Mouse (Mus musculus) lung, postnatal 0 days (tissue): ENCODE results near the gene Grasp. TPM values are rescaled to one million over a fixed set of nuclear protein-coding genes. Genes with fewer than 3 reads are reported as not detected.

ENCODE experiments used
- ATAC-seq: fragments of 200-750 bp; cut with Nextera tagmentation; 2 replicates; pipeline ENCODE4 v1.8.0; 2017; ENCODE audit warnings: moderate library complexity
- DNase-seq: peaks from one replicate; pipeline ENCODE4 v3.0.0-alpha.2; 2016; ENCODE audit warnings: low spot score
- H3K27ac ChIP-seq: fragments of 300-500 bp; sonication (generic); 2 replicates; pipeline ENCODE4 v1.5.1; 2014; ENCODE audit warnings: antibody characterized with exemption, mild to moderate bottlenecking, low read length, mixed read lengths
- H3K27me3 ChIP-seq: fragments of 300-500 bp; sonication (generic); replicated peaks from 2 replicates; pipeline ENCODE4 v1.6.1; 2014; ENCODE audit warnings: low read length, mixed read lengths; ENCODE audit not compliant: insufficient read depth
- H3K36me3 ChIP-seq: fragments of 300-500 bp; sonication (generic); 2 replicates; pipeline ENCODE4 v1.6.1; 2014; ENCODE audit warnings: low read length, mixed read lengths; ENCODE audit not compliant: insufficient read depth
- H3K4me1 ChIP-seq: fragments of 300-500 bp; sonication (generic); 2 replicates; pipeline ENCODE4 v1.6.1; 2014; ENCODE audit warnings: antibody characterized with exemption, low read depth, low read length, mixed read lengths; ENCODE audit not compliant: insufficient read depth
- H3K4me2 ChIP-seq: fragments of 300-500 bp; sonication (generic); replicated peaks from 2 replicates; pipeline ENCODE4 v1.6.1; 2014; ENCODE audit warnings: low read depth, mild to moderate bottlenecking, low read length, moderate library complexity, mixed read lengths
- H3K4me3 ChIP-seq: fragments of 300-500 bp; sonication (generic); 2 replicates; pipeline ENCODE4 v1.5.1; 2014; ENCODE audit warnings: low read depth, low read length
- H3K9ac ChIP-seq: fragments of 300-500 bp; sonication (generic); replicated peaks from 2 replicates; pipeline ENCODE4 v1.6.1; 2014; ENCODE audit warnings: low read depth, mild to moderate bottlenecking
- H3K9me3 ChIP-seq: fragments of 300-500 bp; sonication (generic); 2 replicates; pipeline ENCODE4 v1.6.1; 2016; ENCODE audit warnings: low read length, mixed read lengths
- CTCF ChIP-seq: IDR thresholded peaks from 2 replicates; pipeline ENCODE4 v1.5.1; 2016; ENCODE audit warnings: antibody characterized with exemption, mild to moderate bottlenecking
- EP300 ChIP-seq: IDR thresholded peaks from 2 replicates; pipeline ENCODE4 v1.6.1; 2016; ENCODE audit warnings: antibody characterized with exemption, mild to moderate bottlenecking, control low read depth
- WGBS: fragments of 180-500 bp; shearing (Covaris S2); extraction: QIAGEN DNeasy Blood & Tissue Kit; methylation state at CpG from one replicate; pipeline ENCODE4 v1.1.7; 2014; 5-methylcytosine and 5-hydroxymethylcytosine counted together
- polyA plus RNA-seq: library from polyadenylated mRNA; unstranded; fragments of >200 nt; fragmentation: Nextera tagmentation; extraction: Ambion mirVana; gene quantifications from 2 replicates; pipeline ENCODE4 v1.2.1, GENCODE M21; 2015

Grasp gene
- polyA plus RNA-seq, 1 experiment from 2014 or later, result 8.6 TPM

- Histone ChIP-seq H3K4me3 (no peak overlapping the region), H3K27ac (no peak overlapping the region)
These were observed 998 bp upstream of the Grasp start for GRCm38 (mm10) chr15:101222897-101223482.

GRCm38 (mm10) chr15:101223596-101223995 is 392 bp upstream of the Grasp start:
- H3K27ac ChIP-seq, result peak overlapping the region; percentile 90; the same call in 1 of the 2 replicates

More at GRCm38 (mm10) chr15:101222897-101223482, 998 bp upstream of the Grasp start:
- TF ChIP-seq EP300 (no peak), CTCF (no peak)
- H3K27me3 ChIP-seq, result no peaks in the 10 kb centered on the region
- DNase-seq, result no peak
- peaks cover 22% of the 10 kb centered on the region for H3K4me1 ChIP-seq
- no peak overlapping the region for H3K9ac ChIP-seq
- no peaks in the 10 kb centered on the region for H3K36me3 ChIP-seq
- no peak for ATAC-seq
- WGBS, result 58% methylated on average over 12 of the region's 13 CpGs
- no peaks in the 10 kb centered on the region for H3K9me3 ChIP-seq
- no peak overlapping the region for H3K4me2 ChIP-seq

DNA sequence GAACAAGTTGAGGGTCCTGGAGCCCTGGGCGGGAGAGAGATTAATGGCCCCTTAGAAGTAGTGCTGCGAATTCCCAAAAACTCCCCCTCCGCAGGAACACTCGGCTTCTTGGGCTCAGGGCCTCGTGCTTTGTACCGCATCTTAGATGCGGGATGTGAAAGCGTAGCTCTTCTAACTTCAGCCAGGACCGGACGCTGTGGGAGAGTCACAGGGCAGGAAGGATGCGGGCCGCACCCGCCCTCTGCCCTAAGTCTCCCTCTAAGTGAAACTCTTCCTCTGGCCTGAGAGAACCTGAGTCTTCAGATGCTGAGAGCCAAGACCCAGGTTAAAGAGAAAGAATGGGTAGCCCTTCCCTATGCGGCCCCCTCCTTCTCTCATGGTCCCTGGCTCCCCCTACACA is 989 bp downstream of the Grasp start:
- DNase-seq (peak; percentile 54), ATAC-seq (no peak)
- Histone ChIP-seq H3K9me3 (no peaks in the 10 kb centered on the region), H3K4me1 (peaks cover 23% of the 10 kb centered on the region), H3K9ac (peak overlapping the region; percentile 73), H3K36me3 (peaks cover 10% of the 10 kb centered on the region; the same call in 1 of the 2 replicates), H3K4me3 (peak overlapping the region; percentile 82), H3K27ac (peak overlapping the region; percentile 90), H3K27me3 (no peaks in the 10 kb centered on the region), H3K4me2 (peak overlapping the region; percentile 87)
- 2% methylated on average over 14 of the region's 14 CpGs for WGBS
- TF ChIP-seq CTCF, result no peak; the same call in 1 of the 2 replicates
- TF ChIP-seq EP300, result no peak

More at GRCm38 (mm10) chr15:101223596-101223995, 392 bp upstream of the Grasp start:
- Histone ChIP-seq H3K4me2 (peak overlapping the region; percentile 87), H3K27me3 (no peaks in the 10 kb centered on the region), H3K9me3 (no peaks in the 10 kb centered on the region), H3K9ac (no peak overlapping the region), H3K4me3 (peak overlapping the region; percentile 82; the same call in 1 of the 2 replicates), H3K36me3 (no peaks in the 10 kb centered on the region), H3K4me1 (peaks cover 23% of the 10 kb centered on the region)
- WGBS, result 15% methylated on average over 5 of the region's 5 CpGs
- TF ChIP-seq CTCF (no peak), EP300 (no peak)
- no peak for ATAC-seq
- no peak for DNase-seq

DNA sequence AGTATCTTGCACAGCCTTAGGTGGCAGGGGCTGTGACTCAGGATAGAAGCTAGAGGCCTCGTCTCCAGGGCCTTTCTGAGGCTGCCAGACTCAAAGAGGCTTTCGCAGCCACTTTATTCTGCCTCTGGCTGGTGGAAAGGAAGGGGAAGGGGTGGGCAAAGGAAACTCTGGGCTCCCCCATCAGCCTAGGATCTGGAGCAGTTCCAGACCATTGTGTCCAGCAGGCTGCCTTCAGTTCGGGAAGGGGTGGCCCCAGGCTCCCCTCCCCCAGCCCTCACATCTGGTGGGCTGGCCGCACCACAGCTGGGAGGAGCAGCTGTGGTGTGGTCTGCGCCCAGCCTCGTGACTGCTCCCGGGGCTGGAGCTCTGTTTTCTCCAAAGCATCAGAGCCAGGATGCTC is 4.0 kb downstream of the Grasp start:
- no peak overlapping the region; the same call in 1 of the 2 replicates for H3K4me2 ChIP-seq
- 24% methylated on average over 7 of the region's 7 CpGs for WGBS
- H3K4me3 ChIP-seq, result no peak overlapping the region
- DNase-seq, result peak; percentile 88
- TF ChIP-seq EP300 (peak; percentile 65), CTCF (no peak)
- H3K4me1 ChIP-seq, result peaks cover 21% of the 10 kb centered on the region
- H3K36me3 ChIP-seq, result peaks cover 17% of the 10 kb centered on the region
- no peak overlapping the region for H3K9ac ChIP-seq
- peak; percentile 65 for ATAC-seq
- H3K9me3 ChIP-seq, result no peaks in the 10 kb centered on the region
- H3K27me3 ChIP-seq, result no peaks in the 10 kb centered on the region
- peak overlapping the region; percentile 64 for H3K27ac ChIP-seq

- Histone ChIP-seq H3K4me2 (no peak overlapping the region), H3K27ac (no peak overlapping the region), H3K4me3 (no peak overlapping the region), H3K9me3 (no peaks in the 10 kb centered on the region), H3K27me3 (no peaks in the 10 kb centered on the region), H3K36me3 (peaks cover 17% of the 10 kb centered on the region), H3K9ac (no peak overlapping the region), H3K4me1 (peaks cover 18% of the 10 kb centered on the region)
- 67% methylated on average over 21 of the region's 21 CpGs for WGBS
- DNase-seq (no peak), ATAC-seq (no peak)
- TF ChIP-seq CTCF, result no peak
- no peak for TF ChIP-seq EP300
These were observed 5.0 kb downstream of the Grasp start for GRCm38 (mm10) chr15:101228866-101229590.

GRCm38 (mm10) chr15:101230503-101230902 is 6.5 kb downstream of the Grasp start:
- no peak overlapping the region for H3K4me3 ChIP-seq
- H3K9ac ChIP-seq, result no peak overlapping the region
- no peaks in the 10 kb centered on the region for H3K27me3 ChIP-seq
- 93% methylated on average over 19 of the region's 19 CpGs for WGBS
- no peak overlapping the region for H3K4me2 ChIP-seq
- peaks cover 17% of the 10 kb centered on the region for H3K36me3 ChIP-seq
- ATAC-seq (no peak), DNase-seq (no peak)
- TF ChIP-seq CTCF, result no peak
- TF ChIP-seq EP300, result no peak
- H3K4me1 ChIP-seq, result peaks cover 24% of the 10 kb centered on the region
- no peaks in the 10 kb centered on the region for H3K9me3 ChIP-seq
- H3K27ac ChIP-seq, result no peak overlapping the region
